Mouse (Mus musculus): Measurements from ENCODE around the gene Ltbp2.

DNA sequence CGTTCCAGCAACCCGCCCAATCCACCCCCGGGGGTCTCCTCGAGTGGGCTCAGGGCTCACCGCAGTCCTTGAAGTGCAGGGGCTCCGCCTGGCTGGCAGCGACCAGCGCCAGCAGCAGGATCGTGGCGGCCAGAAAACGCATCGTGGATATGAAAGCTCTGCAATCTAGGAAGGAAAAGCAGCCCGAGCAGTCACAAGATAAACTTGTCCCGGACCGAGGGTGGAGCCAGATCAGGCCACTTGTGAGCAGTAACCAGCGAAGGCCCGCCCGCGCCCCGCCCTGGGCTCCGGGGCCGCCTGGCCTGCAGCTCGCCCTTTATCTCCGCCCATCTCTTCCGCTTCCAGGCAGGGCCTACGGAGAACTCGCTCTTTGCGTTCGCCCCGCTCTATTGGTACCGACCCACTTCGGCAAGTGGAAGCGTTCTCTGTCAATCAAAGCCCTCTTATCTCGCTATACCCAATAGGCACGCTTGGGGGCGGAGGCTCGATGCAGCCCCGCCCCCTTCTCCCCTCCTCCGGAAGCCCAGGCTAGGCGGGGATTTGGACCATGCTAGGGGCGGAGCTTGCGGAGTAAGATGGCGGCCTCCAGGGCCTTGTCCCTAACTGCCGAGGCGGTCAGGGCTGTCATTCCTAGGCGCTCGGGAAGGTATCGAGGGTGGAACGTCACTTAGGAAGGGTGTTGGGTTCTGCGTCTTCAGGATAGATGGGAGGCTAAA, 103.4 kb downstream of the Ltbp2 start, which contains the start of the genes Npc2 and Isca2:
- peak; percentile 99 for TF ChIP-seq POLR2A (IDR thresholded peaks at IDR 0.05; ENCODE audit: low read depth, low read length)
- no peak for TF ChIP-seq CTCF (IDR thresholded peaks at IDR 0.05; ENCODE audit: borderline replicate concordance, insufficient read depth, low read length)
